25 mouse cellular contexts compared by ENCODE assay signal in genomic region chr6:87714091-87714490, GRCm38 (mm10). TPM values are rescaled to one million over a fixed set of nuclear protein-coding genes. Genes with fewer than 3 reads are reported as not detected.
"Had no signal": no experiment of that assay in that cellular context is flagged by ENCODE, and none has a peak within 500 bp of the region (broad histone marks: within the 10 kb centered on the region; RNA-seq: fewer than 3 reads in every experiment).

No protein-coding gene starts in this region.

- H3K27me3 ChIP-seq: embryonic facial prominence, embryonic 12.5 days; embryonic facial prominence, embryonic 13.5 days; forebrain, embryonic 13.5 days; forebrain, embryonic 15.5 days had no signal

- H3K36me3 ChIP-seq: embryonic facial prominence, embryonic 10.5 days; embryonic facial prominence, embryonic 12.5 days; embryonic facial prominence, embryonic 13.5 days; embryonic facial prominence, embryonic 15.5 days; forebrain, embryonic 10.5 days; forebrain, embryonic 12.5 days; forebrain, embryonic 15.5 days; heart, embryonic 10.5 days had no signal

- H3K9me3 ChIP-seq: embryonic facial prominence, embryonic 10.5 days; embryonic facial prominence, embryonic 12.5 days; embryonic facial prominence, embryonic 13.5 days; embryonic facial prominence, embryonic 15.5 days; forebrain, embryonic 10.5 days; forebrain, embryonic 12.5 days; forebrain, embryonic 13.5 days; forebrain, embryonic 15.5 days; heart, embryonic 10.5 days had no signal

- H3K4me2 ChIP-seq: embryonic facial prominence, embryonic 12.5 days; embryonic facial prominence, embryonic 13.5 days; embryonic facial prominence, embryonic 15.5 days; forebrain, embryonic 12.5 days; forebrain, embryonic 13.5 days; forebrain, embryonic 15.5 days had no signal

- H3K4me1 ChIP-seq: embryonic facial prominence, embryonic 10.5 days; embryonic facial prominence, embryonic 12.5 days; embryonic facial prominence, embryonic 13.5 days; embryonic facial prominence, embryonic 15.5 days; forebrain, embryonic 10.5 days; forebrain, embryonic 12.5 days; forebrain, embryonic 13.5 days; forebrain, embryonic 15.5 days; heart, embryonic 10.5 days had no signal

- H3K9ac ChIP-seq: embryonic facial prominence, embryonic 12.5 days; embryonic facial prominence, embryonic 13.5 days; embryonic facial prominence, embryonic 15.5 days; forebrain, embryonic 12.5 days; forebrain, embryonic 13.5 days; forebrain, embryonic 15.5 days; forebrain, postnatal 0 days had no signal

- H3K27ac ChIP-seq: embryonic facial prominence, embryonic 10.5 days; embryonic facial prominence, embryonic 12.5 days; embryonic facial prominence, embryonic 13.5 days; embryonic facial prominence, embryonic 15.5 days; forebrain, embryonic 10.5 days; forebrain, embryonic 12.5 days; forebrain, embryonic 13.5 days; forebrain, embryonic 15.5 days; gastrocnemius, adult 2 months; heart, adult 2 months; heart, embryonic 10.5 days had no signal

- H3K4me3 ChIP-seq: embryonic facial prominence, embryonic 10.5 days; embryonic facial prominence, embryonic 12.5 days; embryonic facial prominence, embryonic 13.5 days; embryonic facial prominence, embryonic 15.5 days; erythroblast, embryonic 14.5 days; forebrain, embryonic 10.5 days; forebrain, embryonic 12.5 days; forebrain, embryonic 13.5 days; forebrain, embryonic 15.5 days; gastrocnemius, adult 2 months; heart, adult 2 months; heart, embryonic 10.5 days had no signal

- DNase-seq: cerebellum, adult 9-11 months; cerebellum, postnatal 10 days; cerebellum, postnatal 14 days; cerebellum, postnatal 25 days; cerebellum, postnatal 36 days; embryo, embryonic 11 days; forebrain, postnatal 0 days; gastrocnemius, adult 2 months; gastrocnemius, postnatal 10 days; gastrocnemius, postnatal 14 days; gastrocnemius, postnatal 25 days; gastrocnemius, postnatal 36 days; heart, adult 11 months; heart, adult 18-20 months; heart, adult 2 months had no signal

RNA-seq across cellular contexts. Expression of gene Efcc1, which starts 16.6 kb away (rescaled TPM):
- polyA plus RNA-seq: erythroblast, embryonic 14.5 days had no signal
